Mouse (Mus musculus) layer of hippocampus, adult 9-10 months (tissue): Measurements from ENCODE around the gene Fam71e2.
A peak's percentile ranks its signal among the peaks of the same experiment; 100 is the strongest.
"Not testable (repeated sequence)": the region's sequence is repeated elsewhere in the genome, so short reads cannot be mapped to it uniquely, and the experiment has no call there.

ENCODE experiments used
- DNase-seq: peaks from one replicate; pipeline ENCODE4 v3.0.0; 2022; ENCODE audit warnings: low spot score

Fam71e2 gene

GRCm38 (mm10) chr7:4771202-4771601, at the start of gene Fam71e2:
Gene Fam71e2 (minus strand): TSS chr7:4771302.
- no peak for DNase-seq

GRCm38 (mm10) chr7:4816559-4816958, 45.5 kb upstream of the Fam71e2 start:
- no peak for DNase-seq

GRCm38 (mm10) chr7:4813105-4813791, 42.1 kb upstream of the Fam71e2 start:
- no peak for DNase-seq

- peak; percentile 98 for DNase-seq
These were observed 41.4 kb upstream of the Fam71e2 start, which contains the start of gene Ube2s for GRCm38 (mm10) chr7:4812303-4813104. Gene Ube2s (minus strand): TSS chr7:4812590.

- no peak for DNase-seq
These were observed 40.8 kb upstream of the Fam71e2 start for GRCm38 (mm10) chr7:4811842-4812302.

- DNase-seq: not testable (repeated sequence)
These were observed 40.0 kb upstream of the Fam71e2 start for GRCm38 (mm10) chr7:4811131-4811530.

GRCm38 (mm10) chr7:4806716-4807115, 35.6 kb upstream of the Fam71e2 start:
- DNase-seq: no peak

- no peak for DNase-seq
These were observed 31.1 kb upstream of the Fam71e2 start for GRCm38 (mm10) chr7:4802247-4802646.

- DNase-seq: no peak
These were observed 24.8 kb upstream of the Fam71e2 start for GRCm38 (mm10) chr7:4795767-4796433.

- no peak for DNase-seq
These were observed 23.6 kb upstream of the Fam71e2 start for GRCm38 (mm10) chr7:4794631-4795168.

- no peak for DNase-seq
These were observed 22.6 kb upstream of the Fam71e2 start for GRCm38 (mm10) chr7:4793674-4794073.

- not testable (repeated sequence) for DNase-seq
These were observed 22.1 kb upstream of the Fam71e2 start for GRCm38 (mm10) chr7:4793248-4793647.

- DNase-seq: peak; percentile 84
These were observed 21.4 kb upstream of the Fam71e2 start, which contains the start of gene Rpl28 for GRCm38 (mm10) chr7:4792278-4793212. Gene Rpl28 (plus strand): TSS chr7:4792874.

GRCm38 (mm10) chr7:4789436-4789935, 18.4 kb upstream of the Fam71e2 start, which contains the start of gene Tmem238:
Gene Tmem238 (minus strand): TSS chr7:4789656.
- no peak for DNase-seq

- DNase-seq: no peak
These were observed 17.7 kb upstream of the Fam71e2 start for GRCm38 (mm10) chr7:4788499-4789435.

GRCm38 (mm10) chr7:4783667-4784268, 12.7 kb upstream of the Fam71e2 start:
- no peak for DNase-seq

- no peak for DNase-seq
These were observed 11.7 kb upstream of the Fam71e2 start, which contains the start of the genes Il11 and Tmem190 for GRCm38 (mm10) chr7:4782759-4783158. Gene Il11 (minus strand): TSS chr7:4782859. Gene Tmem190 (plus strand): TSS chr7:4782937.

GRCm38 (mm10) chr7:4782130-4782529, 11.0 kb upstream of the Fam71e2 start:
- DNase-seq: no peak

- no peak for DNase-seq
These were observed 8.8 kb upstream of the Fam71e2 start for GRCm38 (mm10) chr7:4779921-4780320.
